In the genomic region with DNA sequence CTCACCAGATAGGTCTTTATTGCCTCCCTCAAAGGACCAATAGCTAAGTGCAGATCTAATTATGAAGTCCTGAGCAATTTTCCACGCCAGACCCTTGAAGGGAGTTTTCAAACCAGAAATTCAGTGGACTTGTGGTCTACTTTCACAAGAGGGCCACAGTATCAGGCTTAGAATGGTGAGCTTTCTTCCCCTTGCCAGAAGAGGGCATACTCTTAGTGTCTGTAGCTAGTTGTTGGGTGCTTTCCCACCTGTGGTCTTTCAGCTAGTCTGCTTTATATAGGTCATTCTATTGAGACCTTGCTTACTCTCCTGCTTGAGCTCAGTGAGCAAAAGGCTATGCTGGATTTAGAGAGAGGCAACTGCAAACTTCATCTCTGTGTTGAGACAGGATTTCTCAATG, we compare ENCODE assay signal across 22 mouse cellular contexts. TPM values are rescaled to one million over a fixed set of nuclear protein-coding genes. Genes with fewer than 3 reads are reported as not detected.
A peak's percentile ranks its signal among the peaks of the same experiment; 100 is the strongest.
DNase-seq lines count a peak whose midpoint lies in the region; ATAC-seq and TF ChIP-seq lines count a peak whose summit lies in the region.
"Had no signal": no experiment of that assay in that cellular context is flagged by ENCODE, and none has a peak within 500 bp of the region (broad histone marks: within the 10 kb centered on the region; RNA-seq: fewer than 3 reads in every experiment).

No protein-coding gene starts in this region.

- H3K4me2 ChIP-seq in intestine, embryonic 14.5 days (ENCODE audit: low read length): no peak overlapping the region
- no peak overlapping the region for H3K4me2 ChIP-seq in intestine, embryonic 16.5 days (ENCODE audit: low read depth, low read length)
- no peak overlapping the region for H3K4me2 ChIP-seq in lung, postnatal 0 days (replicated peaks; ENCODE audit: low read depth, low read length)
- H3K4me2 ChIP-seq: forebrain, embryonic 13.5 days; stomach, embryonic 15.5 days had no signal

- peak; percentile 24 for DNase-seq in intestine, embryonic 14.5 days (ENCODE audit: low spot score)
- no peak for DNase-seq in lung, postnatal 0 days (ENCODE audit: low spot score)
- DNase-seq in lung, adult 2 months: no peak
- peak; percentile 11 for DNase-seq in NIH3T3 (ENCODE audit: low read depth)
- peak; percentile 53 for DNase-seq in splenic B cell, adult 2 months (ENCODE audit: low read depth, low spot score)
- no peak for DNase-seq in kidney, adult 9 months
- DNase-seq: cerebellum, postnatal 25 days; heart, adult 18-20 months; kidney, postnatal 14 days; midbrain, embryonic 14.5 days; spleen, adult 18-20 months; thymus, postnatal 14 days had no signal

- ATAC-seq in intestine, embryonic 14.5 days (replicated peaks; ENCODE audit: low FRiP score, low TSS enrichment, low read depth): no peak
- no peak for ATAC-seq in intestine, embryonic 16.5 days
- no peak for ATAC-seq in lung, postnatal 0 days
- no peak for ATAC-seq in granulocyte monocyte progenitor cell, adult 5-6 weeks (replicated peaks; ENCODE audit: poor library complexity, severe bottlenecking)
- ATAC-seq: forebrain, embryonic 13.5 days; inflammation-experienced regulatory T-cells, adult 6 months; Patski had no signal

- peaks cover 8% of the 10 kb centered on the region; the same call in 1 of the 2 replicates for H3K4me1 ChIP-seq in intestine, embryonic 14.5 days (replicated peaks; ENCODE audit: control insufficient read depth, insufficient read depth, low read length)
- 0 out of 2 replicates have a peak, but pooled peaks cover 3% of the 10 kb centered on the region for H3K4me1 ChIP-seq in intestine, embryonic 16.5 days (ENCODE audit: control insufficient read depth, insufficient read depth, low read length)
- H3K4me1 ChIP-seq in lung, postnatal 0 days (ENCODE audit: insufficient read depth, low read depth, low read length): no peaks in the 10 kb centered on the region
- no peaks in the 10 kb centered on the region for H3K4me1 ChIP-seq in lung, adult 2 months (ENCODE audit: control insufficient read depth, insufficient read depth, low read length)

- H3K27me3 ChIP-seq in intestine, embryonic 14.5 days (replicated peaks; ENCODE audit: control insufficient read depth, insufficient read depth, low read length): no peaks in the 10 kb centered on the region
- no peaks in the 10 kb centered on the region for H3K27me3 ChIP-seq in intestine, embryonic 16.5 days (replicated peaks; ENCODE audit: control insufficient read depth, insufficient read depth, low read length)
- no peaks in the 10 kb centered on the region for H3K27me3 ChIP-seq in lung, postnatal 0 days (replicated peaks; ENCODE audit: insufficient read depth, low read length)
- no peaks in the 10 kb centered on the region for H3K27me3 ChIP-seq in splenic B cell, adult 2 months (ENCODE audit: control insufficient read depth, insufficient read depth, low read length, poor library complexity, severe bottlenecking)
- H3K27me3 ChIP-seq: forebrain, embryonic 13.5 days; stomach, embryonic 15.5 days had no signal

- H3K36me3 ChIP-seq in intestine, embryonic 14.5 days (ENCODE audit: control insufficient read depth, insufficient read depth, low read length): no peaks in the 10 kb centered on the region
- no peaks in the 10 kb centered on the region for H3K36me3 ChIP-seq in intestine, embryonic 16.5 days (ENCODE audit: control insufficient read depth, insufficient read depth, low read length)
- H3K36me3 ChIP-seq in lung, postnatal 0 days (ENCODE audit: insufficient read depth, low read length): no peaks in the 10 kb centered on the region
- H3K36me3 ChIP-seq in splenic B cell, adult 2 months (ENCODE audit: control insufficient read depth, insufficient read depth, low read length, poor library complexity, severe bottlenecking): no peaks in the 10 kb centered on the region; the same call in 1 of the 2 replicates
- H3K36me3 ChIP-seq: stomach, embryonic 15.5 days had no signal

- no peak for TF ChIP-seq EP300 in lung, postnatal 0 days (IDR thresholded peaks at IDR 0.05)

- H3K27ac ChIP-seq in intestine, embryonic 14.5 days (ENCODE audit: low read depth): no peak overlapping the region
- H3K27ac ChIP-seq in intestine, embryonic 16.5 days (ENCODE audit: low read length): no peak overlapping the region
- H3K27ac ChIP-seq in lung, postnatal 0 days (ENCODE audit: low read length): no peak overlapping the region
- H3K27ac ChIP-seq: forebrain, embryonic 13.5 days; stomach, embryonic 15.5 days had no signal

- peak; percentile 41 for TF ChIP-seq CTCF in lung, postnatal 0 days (IDR thresholded peaks at IDR 0.05)
- no peak for TF ChIP-seq CTCF in lung, adult 2 months (IDR thresholded peaks at IDR 0.05; ENCODE audit: insufficient read depth, low read length)

- H3K9me3 ChIP-seq in intestine, embryonic 14.5 days (ENCODE audit: control insufficient read depth, low read length): peaks cover 8% of the 10 kb centered on the region; the same call in 1 of the 2 replicates
- H3K9me3 ChIP-seq in intestine, embryonic 16.5 days (ENCODE audit: control insufficient read depth, low read length): peaks cover 9% of the 10 kb centered on the region
- H3K9me3 ChIP-seq in lung, postnatal 0 days (ENCODE audit: low read length): no peaks in the 10 kb centered on the region
- H3K9me3 ChIP-seq: stomach, embryonic 15.5 days had no signal

- H3K4me3 ChIP-seq in intestine, embryonic 14.5 days (ENCODE audit: low read depth, low read length): no peak overlapping the region
- no peak overlapping the region for H3K4me3 ChIP-seq in intestine, embryonic 16.5 days (ENCODE audit: low read length)
- H3K4me3 ChIP-seq in lung, postnatal 0 days (ENCODE audit: low read depth, low read length): no peak overlapping the region
- H3K4me3 ChIP-seq in lung, adult 2 months (replicated peaks; ENCODE audit: extremely low read depth, low read depth, low read length): no peak overlapping the region
- H3K4me3 ChIP-seq: forebrain, embryonic 13.5 days; stomach, embryonic 15.5 days had no signal

- 57% methylated on average over 1 of the region's 1 CpGs for WGBS in intestine, embryonic 14.5 days
- WGBS in intestine, embryonic 16.5 days: 76% methylated on average over 1 of the region's 1 CpGs
- whole genome bisulfite sequencing in lung, postnatal 0 days: 52% methylated on average over 1 of the region's 1 CpGs
- 64% methylated on average over 1 of the region's 1 CpGs for WGBS in lung, adult 2 months

- H3K9ac ChIP-seq in intestine, embryonic 14.5 days (ENCODE audit: low read length): no peak overlapping the region
- no peak overlapping the region for H3K9ac ChIP-seq in intestine, embryonic 16.5 days (ENCODE audit: low read depth, low read length)
- no peak overlapping the region for H3K9ac ChIP-seq in lung, postnatal 0 days (replicated peaks; ENCODE audit: low read depth)
- H3K9ac ChIP-seq: forebrain, embryonic 13.5 days; stomach, embryonic 15.5 days had no signal

- TF ChIP-seq POLR2A in lung, adult 2 months (IDR thresholded peaks at IDR 0.05; ENCODE audit: borderline replicate concordance, extremely low read depth, low read depth, low read length): no peak

RNA-seq across cellular contexts. Expression of a gene that starts 3.5 kb away (rescaled TPM):
- 3.0 and 4.6 TPM in 2 replicates for polyA plus RNA-seq in intestine, embryonic 14.5 days (2014; fragmentation: Nextera tagmentation; extraction: Ambion mirVana)
- polyA plus RNA-seq in intestine, embryonic 16.5 days (2015; fragmentation: Nextera tagmentation; extraction: Ambion mirVana): 2.0 and 3.2 TPM in 2 replicates
- polyA plus RNA-seq in lung, postnatal 0 days (2015; fragmentation: Nextera tagmentation; extraction: Ambion mirVana): 0.20 and 0.37 TPM in 2 replicates
- polyA plus RNA-seq in lung, adult 2 months (2012; rRNA removed): 0.19 and 0.59 TPM in 2 replicates
- total RNA-seq in granulocyte monocyte progenitor cell, adult 5-6 weeks (2014; fragmentation: Nextera tagmentation): 11.7 and 19.4 TPM in 2 replicates
- total RNA-seq in granulocyte monocyte progenitor cell, adult 5-6 weeks (2017): 7.6 and 17.4 TPM in 2 replicates
- total RNA-seq: heart, adult 18-20 months had no signal
- polyA plus RNA-seq: inflammation-experienced regulatory T-cells, adult 6 months had no signal

RNA-seq across cellular contexts. Expression of a gene that starts 3.7 kb away (rescaled TPM):
- 3.4 and 4.9 TPM in 2 replicates for polyA plus RNA-seq in intestine, embryonic 14.5 days (2014; fragmentation: Nextera tagmentation; extraction: Ambion mirVana)
- polyA plus RNA-seq in intestine, embryonic 16.5 days (2015; fragmentation: Nextera tagmentation; extraction: Ambion mirVana): 11.2 and 13.1 TPM in 2 replicates
- polyA plus RNA-seq in lung, postnatal 0 days (2015; fragmentation: Nextera tagmentation; extraction: Ambion mirVana): 2.0 and 2.7 TPM in 2 replicates
- polyA plus RNA-seq in lung, adult 2 months (2012; rRNA removed): 4.1 and 6.5 TPM in 2 replicates
- total RNA-seq in granulocyte monocyte progenitor cell, adult 5-6 weeks (2014; fragmentation: Nextera tagmentation): 4.2 and 7.9 TPM in 2 replicates
- 2.9 and 3.9 TPM in 2 replicates for total RNA-seq in granulocyte monocyte progenitor cell, adult 5-6 weeks (2017)

RNA-seq across cellular contexts. Expression of a gene that starts 3.8 kb away (rescaled TPM):
- polyA plus RNA-seq in intestine, embryonic 14.5 days (2014; fragmentation: Nextera tagmentation; extraction: Ambion mirVana): 0.12 and 0.17 TPM in 2 replicates
- 0.06 TPM in 2 replicates for polyA plus RNA-seq in intestine, embryonic 16.5 days (2015; fragmentation: Nextera tagmentation; extraction: Ambion mirVana)
- 0.02 and 0.11 TPM in 2 replicates for polyA plus RNA-seq in lung, postnatal 0 days (2015; fragmentation: Nextera tagmentation; extraction: Ambion mirVana)
- 0.01 TPM in 1 of 2 replicates, not detected in the other for polyA plus RNA-seq in lung, adult 2 months (2012; rRNA removed)
- not detected in 2 replicates for total RNA-seq in granulocyte monocyte progenitor cell, adult 5-6 weeks (2014; fragmentation: Nextera tagmentation)
- 0.05 TPM in 1 of 2 replicates, not detected in the other for total RNA-seq in granulocyte monocyte progenitor cell, adult 5-6 weeks (2017)
- total RNA-seq: heart, adult 18-20 months; layer of hippocampus, postnatal 10 days; left cerebral cortex, postnatal 14 days; megakaryocyte progenitor cell, adult 5-6 weeks had no signal
- polyA plus RNA-seq: midbrain, embryonic 14.5 days; neural tube, embryonic 11.5 days had no signal

RNA-seq across cellular contexts. Expression of a gene that starts 10.9 kb away (rescaled TPM):
- 1.5 and 1.8 TPM in 2 replicates for polyA plus RNA-seq in intestine, embryonic 14.5 days (2014; fragmentation: Nextera tagmentation; extraction: Ambion mirVana)
- polyA plus RNA-seq in intestine, embryonic 16.5 days (2015; fragmentation: Nextera tagmentation; extraction: Ambion mirVana): 0.80 and 0.92 TPM in 2 replicates
- 0.84 and 1.2 TPM in 2 replicates for polyA plus RNA-seq in lung, postnatal 0 days (2015; fragmentation: Nextera tagmentation; extraction: Ambion mirVana)
- 0.74 and 1.5 TPM in 2 replicates for polyA plus RNA-seq in lung, adult 2 months (2012; rRNA removed)
- not detected in 2 replicates for total RNA-seq in granulocyte monocyte progenitor cell, adult 5-6 weeks (2014; fragmentation: Nextera tagmentation)
- 1.5 TPM in 1 of 2 replicates, not detected in the other for total RNA-seq in granulocyte monocyte progenitor cell, adult 5-6 weeks (2017)

RNA-seq across cellular contexts. Expression of a gene that starts 19.7 kb away (rescaled TPM):
- 4.4 and 7.5 TPM in 2 replicates for polyA plus RNA-seq in intestine, embryonic 14.5 days (2014; fragmentation: Nextera tagmentation; extraction: Ambion mirVana)
- polyA plus RNA-seq in intestine, embryonic 16.5 days (2015; fragmentation: Nextera tagmentation; extraction: Ambion mirVana): 3.7 and 3.9 TPM in 2 replicates
- 2.9 and 3.2 TPM in 2 replicates for polyA plus RNA-seq in lung, postnatal 0 days (2015; fragmentation: Nextera tagmentation; extraction: Ambion mirVana)
- polyA plus RNA-seq in lung, adult 2 months (2012; rRNA removed): 49.4 and 50.8 TPM in 2 replicates
- total RNA-seq in granulocyte monocyte progenitor cell, adult 5-6 weeks (2014; fragmentation: Nextera tagmentation): 66.1 and 68.2 TPM in 2 replicates
- total RNA-seq in granulocyte monocyte progenitor cell, adult 5-6 weeks (2017): 37.8 and 50.5 TPM in 2 replicates

Comparison
In these comparisons a context has a peak if more than half of its experiments do, and no peak if none do; other contexts are left out.
1. DNase-seq: peak in intestine, embryonic 14.5 days (single experiment), NIH3T3 (single experiment) and splenic B cell, adult 2 months (single experiment); none in lung, postnatal 0 days (single experiment), lung, adult 2 months (single experiment) and kidney, adult 9 months (single experiment).